Mouse (Mus musculus): ENCODE results near the gene Rpl6. TPM values are rescaled to one million over a fixed set of nuclear protein-coding genes. Genes with fewer than 3 reads are reported as not detected.

The Rpl6 gene
- polyA plus RNA-seq, 1 experiment from 2014 or later = 464 TPM

DNA sequence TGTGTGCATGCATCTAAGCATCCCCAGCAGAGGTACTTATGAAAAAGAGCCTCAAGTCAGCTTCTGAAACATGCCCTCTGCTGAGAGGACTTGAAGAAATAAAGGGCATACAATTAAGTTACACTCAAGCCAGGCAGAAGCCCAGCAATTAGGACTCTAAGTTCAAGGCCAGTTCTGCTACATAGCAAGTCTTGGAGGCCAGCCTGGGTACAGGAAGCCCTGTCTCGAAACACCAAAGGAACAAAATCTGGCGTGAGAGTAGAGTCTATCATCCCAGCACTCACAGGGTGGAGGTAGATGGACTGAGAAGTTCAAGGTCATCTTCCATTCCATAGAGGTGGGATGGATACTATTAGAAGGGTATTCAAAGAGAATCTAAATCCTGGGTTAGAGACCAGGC, 19.9 kb upstream of the Rpl6 start:
- TF ChIP-seq CTCF (IDR thresholded peaks at IDR 0.05; ENCODE audit: low read depth) (no peak), EP300 (optimal IDR thresholded peaks at IDR 0.05) (no peak)
- Histone ChIP-seq H3K9ac (ENCODE audit: low read length) (no peak overlapping the region), H3K27ac (replicated peaks) (no peak overlapping the region), H3K4me1 (replicated peaks; ENCODE audit: control insufficient read depth, insufficient read depth) (no peaks in the 10 kb centered on the region; the same call in 1 of the 2 replicates), H3K27me3 (ENCODE audit: control insufficient read depth, insufficient read depth, low read length) (no peaks in the 10 kb centered on the region), H3K9me3 (ENCODE audit: control insufficient read depth, low read length) (no peaks in the 10 kb centered on the region), H3K36me3 (ENCODE audit: control insufficient read depth, insufficient read depth, low read length) (no peaks in the 10 kb centered on the region; the same call in 1 of the 2 replicates), H3K4me3 (ENCODE audit: low read depth, low read length) (no peak overlapping the region), H3K4me2 (replicated peaks; ENCODE audit: low read depth) (no peak overlapping the region)
- no peak for DNase-seq (ENCODE audit: low spot score)
- ATAC-seq (ENCODE audit: low FRiP score, low TSS enrichment) = no peak
- WGBS = 72% methylated on average over 2 of the region's 2 CpGs

DNA sequence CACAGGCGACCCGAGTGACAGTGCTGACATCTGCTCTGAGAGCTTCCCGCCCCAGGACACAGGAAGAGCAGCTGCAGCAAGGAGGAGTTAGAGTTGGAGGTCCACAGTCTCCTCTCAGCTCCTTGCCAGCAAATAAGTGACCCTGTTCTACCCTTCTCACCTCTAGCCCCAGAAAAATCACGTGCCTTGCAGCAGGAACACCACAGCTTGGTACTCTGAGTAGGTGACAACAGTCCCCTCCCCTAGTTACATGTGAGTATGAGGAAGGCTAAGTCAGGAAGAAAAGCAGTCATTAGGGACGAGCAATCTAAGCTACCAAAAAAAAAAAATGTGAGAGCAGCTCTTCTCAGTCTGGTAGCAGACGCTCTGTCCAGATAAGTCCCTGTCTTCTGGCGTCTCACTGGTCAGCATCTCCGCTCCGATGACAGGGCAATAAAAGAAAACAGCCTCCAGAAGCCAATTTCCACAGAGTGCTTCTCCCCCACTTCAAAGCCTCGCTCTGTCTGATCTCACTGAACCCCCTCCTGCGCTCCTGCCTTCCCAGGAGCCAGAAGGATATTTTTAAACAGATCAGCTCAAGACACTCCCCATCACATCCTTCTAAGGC, 19.2 kb upstream of the Rpl6 start:
- ATAC-seq (ENCODE audit: low FRiP score, low TSS enrichment) (no peak; the same call in 1 of the 2 replicates), DNase-seq (ENCODE audit: low spot score) (no peak)
- no peaks in the 10 kb centered on the region for H3K27me3 ChIP-seq (ENCODE audit: control insufficient read depth, insufficient read depth, low read length)
- H3K9me3 ChIP-seq (ENCODE audit: control insufficient read depth, low read length) = no peaks in the 10 kb centered on the region
- H3K4me2 ChIP-seq (replicated peaks; ENCODE audit: low read depth) = peak overlapping the region; percentile 25
- no peaks in the 10 kb centered on the region; the same call in 1 of the 2 replicates for H3K4me1 ChIP-seq (replicated peaks; ENCODE audit: control insufficient read depth, insufficient read depth)
- no peaks in the 10 kb centered on the region; the same call in 1 of the 2 replicates for H3K36me3 ChIP-seq (ENCODE audit: control insufficient read depth, insufficient read depth, low read length)
- H3K4me3 ChIP-seq (ENCODE audit: low read depth, low read length) = no peak overlapping the region
- no peak overlapping the region; the same call in 1 of the 2 replicates for H3K27ac ChIP-seq (replicated peaks)
- no peak overlapping the region for H3K9ac ChIP-seq (ENCODE audit: low read length)
- no peak for TF ChIP-seq EP300 (optimal IDR thresholded peaks at IDR 0.05)
- no peak for TF ChIP-seq CTCF (IDR thresholded peaks at IDR 0.05; ENCODE audit: low read depth)
- WGBS = 42% methylated on average over 11 of the region's 11 CpGs

DNA sequence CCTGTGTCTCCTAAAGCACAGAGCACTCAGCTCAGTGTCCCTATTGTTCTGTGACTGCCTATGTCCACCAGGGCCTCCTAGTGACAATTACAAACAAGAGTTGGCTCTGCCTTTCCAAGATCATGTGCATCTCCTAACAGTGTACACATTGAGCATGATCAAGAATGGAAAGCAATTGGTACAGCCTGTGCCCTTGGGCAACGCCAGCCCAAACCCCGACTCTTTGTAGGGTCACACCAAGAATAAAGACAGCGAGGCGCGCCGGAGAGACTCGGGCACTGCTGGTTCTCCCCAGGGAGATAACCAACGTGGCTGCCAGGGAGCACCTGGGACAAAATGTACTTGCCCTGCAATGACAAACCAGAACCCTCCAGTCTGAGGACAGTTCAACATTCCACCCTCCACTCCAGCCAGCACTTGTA, 16.7 kb upstream of the Rpl6 start:
- Histone ChIP-seq H3K9ac (ENCODE audit: low read length) (no peak overlapping the region), H3K4me3 (ENCODE audit: low read depth, low read length) (no peak overlapping the region), H3K4me2 (replicated peaks; ENCODE audit: low read depth) (no peak overlapping the region), H3K27me3 (ENCODE audit: control insufficient read depth, insufficient read depth, low read length) (no peaks in the 10 kb centered on the region), H3K36me3 (ENCODE audit: control insufficient read depth, insufficient read depth, low read length) (no peaks in the 10 kb centered on the region), H3K4me1 (replicated peaks; ENCODE audit: control insufficient read depth, insufficient read depth) (peaks cover 2% of the 10 kb centered on the region), H3K9me3 (ENCODE audit: control insufficient read depth, low read length) (no peaks in the 10 kb centered on the region), H3K27ac (replicated peaks) (no peak overlapping the region)
- no peak for ATAC-seq (ENCODE audit: low FRiP score, low TSS enrichment)
- no peak for TF ChIP-seq EP300 (optimal IDR thresholded peaks at IDR 0.05)
- no peak for TF ChIP-seq CTCF (IDR thresholded peaks at IDR 0.05; ENCODE audit: low read depth)
- no peak for DNase-seq (ENCODE audit: low spot score)
- 87% methylated on average over 8 of the region's 8 CpGs for WGBS

DNA sequence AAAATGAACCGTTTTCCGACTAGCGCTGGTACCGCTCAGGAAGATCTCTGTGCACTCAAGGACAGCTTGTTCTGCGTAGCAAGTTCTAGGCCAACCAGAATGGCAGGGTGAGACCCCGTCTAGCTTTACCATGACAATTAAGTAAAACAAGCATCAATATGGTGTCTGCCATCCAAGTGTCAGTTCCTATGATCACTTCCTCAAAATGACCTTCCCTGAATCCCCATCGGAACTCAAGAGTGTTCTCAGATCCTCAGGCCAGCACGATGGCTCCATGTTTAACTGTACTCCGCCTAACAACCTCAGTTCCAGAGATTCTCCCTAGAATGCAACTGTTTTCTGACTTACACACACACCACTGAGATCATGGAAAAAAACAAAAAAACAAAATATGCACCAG, 16.0 kb upstream of the Rpl6 start:
- 86% methylated on average over 9 of the region's 9 CpGs for WGBS
- no peak for DNase-seq (ENCODE audit: low spot score)

DNA sequence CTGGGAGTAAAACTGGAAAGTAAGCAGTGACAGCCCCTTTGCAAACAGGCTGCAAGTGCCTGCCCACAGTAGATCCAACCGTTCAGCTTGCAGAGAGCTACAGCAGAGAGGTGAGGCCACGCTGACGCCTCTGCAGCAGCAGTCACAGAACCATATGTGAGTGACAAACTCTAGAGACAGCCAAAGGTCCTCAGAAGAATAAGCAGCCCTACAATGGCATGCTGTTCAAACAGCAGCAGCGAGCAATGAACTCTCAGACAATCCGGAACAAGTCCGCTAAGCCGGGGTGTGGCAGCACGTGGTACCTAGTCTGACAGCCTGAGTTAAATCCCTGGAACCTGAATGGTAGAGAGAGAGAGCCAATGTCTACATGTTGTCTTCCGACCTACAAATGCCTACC, 15.1 kb upstream of the Rpl6 start:
- Histone ChIP-seq H3K4me2 (replicated peaks; ENCODE audit: low read depth) (no peak overlapping the region), H3K27me3 (ENCODE audit: control insufficient read depth, insufficient read depth, low read length) (no peaks in the 10 kb centered on the region), H3K4me1 (replicated peaks; ENCODE audit: control insufficient read depth, insufficient read depth) (peaks cover 2% of the 10 kb centered on the region), H3K4me3 (ENCODE audit: low read depth, low read length) (no peak overlapping the region), H3K9ac (ENCODE audit: low read length) (no peak overlapping the region), H3K9me3 (ENCODE audit: control insufficient read depth, low read length) (no peaks in the 10 kb centered on the region), H3K27ac (replicated peaks) (no peak overlapping the region), H3K36me3 (ENCODE audit: control insufficient read depth, insufficient read depth, low read length) (no peaks in the 10 kb centered on the region)
- TF ChIP-seq EP300 (optimal IDR thresholded peaks at IDR 0.05) (no peak), CTCF (IDR thresholded peaks at IDR 0.05; ENCODE audit: low read depth) (no peak)
- DNase-seq (ENCODE audit: low spot score) (peak; percentile 73), ATAC-seq (ENCODE audit: low FRiP score, low TSS enrichment) (peak; percentile 49; the same call in 1 of the 2 replicates)
- 49% methylated on average over 9 of the region's 9 CpGs for WGBS

More for the DNA sequence above, 16.0 kb upstream of the Rpl6 start:
- TF ChIP-seq CTCF (IDR thresholded peaks at IDR 0.05; ENCODE audit: low read depth) (no peak), EP300 (optimal IDR thresholded peaks at IDR 0.05) (no peak)
- Histone ChIP-seq H3K4me1 (replicated peaks; ENCODE audit: control insufficient read depth, insufficient read depth) (peaks cover 2% of the 10 kb centered on the region), H3K27me3 (ENCODE audit: control insufficient read depth, insufficient read depth, low read length) (no peaks in the 10 kb centered on the region), H3K36me3 (ENCODE audit: control insufficient read depth, insufficient read depth, low read length) (no peaks in the 10 kb centered on the region), H3K9me3 (ENCODE audit: control insufficient read depth, low read length) (no peaks in the 10 kb centered on the region), H3K4me2 (replicated peaks; ENCODE audit: low read depth) (no peak overlapping the region), H3K4me3 (ENCODE audit: low read depth, low read length) (no peak overlapping the region), H3K9ac (ENCODE audit: low read length) (no peak overlapping the region), H3K27ac (replicated peaks) (no peak overlapping the region)
- no peak for ATAC-seq (ENCODE audit: low FRiP score, low TSS enrichment)

DNA sequence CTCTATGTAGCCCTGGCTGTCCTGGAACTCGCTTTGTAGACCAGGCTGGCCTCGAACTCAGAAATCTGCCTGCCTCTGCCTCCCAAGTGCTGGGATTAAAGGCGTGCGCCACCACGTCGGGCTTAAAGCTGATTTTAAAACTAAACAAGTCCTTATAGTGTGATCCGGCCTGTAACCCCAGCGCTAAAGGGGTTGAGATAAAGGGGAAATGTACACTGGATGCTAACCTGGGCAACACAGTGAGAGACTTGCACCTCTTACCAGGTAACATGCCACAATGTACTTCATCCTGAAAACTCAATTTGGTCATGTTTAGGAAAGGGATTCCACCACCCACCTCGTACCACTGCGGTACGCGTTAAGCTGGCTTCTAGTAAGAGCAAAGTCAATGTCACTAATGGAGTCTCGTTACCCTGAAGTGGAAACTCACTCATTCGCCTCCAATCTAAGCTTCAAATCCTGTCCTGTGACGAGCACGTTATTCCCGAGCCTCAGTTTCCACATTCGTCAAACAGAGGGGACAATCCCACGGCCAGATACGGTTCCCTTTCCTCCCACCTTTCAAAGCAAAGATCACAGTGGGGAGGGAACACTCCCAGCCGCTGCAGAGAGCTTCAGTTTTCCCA, 14.0 kb upstream of the Rpl6 start:
- H3K4me2 ChIP-seq (replicated peaks; ENCODE audit: low read depth) = peak overlapping the region; percentile 87
- H3K36me3 ChIP-seq (ENCODE audit: control insufficient read depth, insufficient read depth, low read length) = no peaks in the 10 kb centered on the region
- H3K9ac ChIP-seq (ENCODE audit: low read length) = peak overlapping the region; percentile 89
- peak overlapping the region; percentile 95 for H3K4me3 ChIP-seq (ENCODE audit: low read depth, low read length)
- H3K4me1 ChIP-seq (replicated peaks; ENCODE audit: control insufficient read depth, insufficient read depth) = peaks cover 2% of the 10 kb centered on the region
- peak overlapping the region; percentile 90 for H3K27ac ChIP-seq (replicated peaks)
- ATAC-seq (ENCODE audit: low FRiP score, low TSS enrichment) (no peak), DNase-seq (ENCODE audit: low spot score) (no peak)
- no peaks in the 10 kb centered on the region for H3K27me3 ChIP-seq (ENCODE audit: control insufficient read depth, insufficient read depth, low read length)
- 27% methylated on average over 21 of the region's 21 CpGs for WGBS
- TF ChIP-seq CTCF (IDR thresholded peaks at IDR 0.05; ENCODE audit: low read depth) (no peak), EP300 (optimal IDR thresholded peaks at IDR 0.05) (no peak)
- no peaks in the 10 kb centered on the region for H3K9me3 ChIP-seq (ENCODE audit: control insufficient read depth, low read length)

Measured in stomach, postnatal 0 days (tissue).